Mouse (Mus musculus): Measurements from ENCODE around the gene Tlr12. TPM values are rescaled to one million over a fixed set of nuclear protein-coding genes. Genes with fewer than 3 reads are reported as not detected.

Gene Tlr12
- polyA plus RNA-seq (2017; shearing (Covaris generic)): 7.8 TPM

DNA sequence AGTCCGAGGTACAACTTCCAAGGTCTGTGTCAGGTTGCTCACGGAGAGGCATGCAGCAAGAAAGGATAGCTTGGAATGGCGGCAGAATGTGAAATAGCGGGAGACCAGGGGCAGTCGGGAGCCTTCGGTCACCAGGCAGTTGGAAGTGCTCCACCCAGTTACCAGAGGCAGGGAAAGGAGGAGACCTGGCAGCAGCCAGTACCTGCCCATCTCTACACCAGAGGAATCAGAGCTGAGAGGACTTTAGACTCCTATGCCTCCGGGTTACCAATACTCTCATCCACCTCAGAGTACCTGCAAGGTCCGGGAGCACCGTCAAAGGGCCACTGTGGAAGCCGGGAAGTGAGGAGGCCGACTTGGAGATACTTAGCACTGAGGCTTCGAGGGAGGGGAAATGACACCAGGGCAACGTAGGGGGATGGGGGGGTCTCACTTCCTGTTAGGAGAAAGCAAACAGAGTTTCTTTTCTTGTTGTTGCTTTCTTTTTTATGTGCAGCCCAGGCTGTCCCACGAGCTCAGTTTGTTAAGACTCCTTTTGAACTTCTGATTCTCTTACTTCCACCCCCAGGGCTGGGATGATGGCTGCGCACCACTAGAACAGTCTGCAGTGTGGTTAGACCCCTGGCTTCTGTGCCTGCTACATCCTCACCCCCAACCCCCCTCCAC lies at the start of gene Tlr12:
TSS of gene Tlr12 (minus strand) at position 374 of the 666 bp plus-strand sequence.

DNA sequence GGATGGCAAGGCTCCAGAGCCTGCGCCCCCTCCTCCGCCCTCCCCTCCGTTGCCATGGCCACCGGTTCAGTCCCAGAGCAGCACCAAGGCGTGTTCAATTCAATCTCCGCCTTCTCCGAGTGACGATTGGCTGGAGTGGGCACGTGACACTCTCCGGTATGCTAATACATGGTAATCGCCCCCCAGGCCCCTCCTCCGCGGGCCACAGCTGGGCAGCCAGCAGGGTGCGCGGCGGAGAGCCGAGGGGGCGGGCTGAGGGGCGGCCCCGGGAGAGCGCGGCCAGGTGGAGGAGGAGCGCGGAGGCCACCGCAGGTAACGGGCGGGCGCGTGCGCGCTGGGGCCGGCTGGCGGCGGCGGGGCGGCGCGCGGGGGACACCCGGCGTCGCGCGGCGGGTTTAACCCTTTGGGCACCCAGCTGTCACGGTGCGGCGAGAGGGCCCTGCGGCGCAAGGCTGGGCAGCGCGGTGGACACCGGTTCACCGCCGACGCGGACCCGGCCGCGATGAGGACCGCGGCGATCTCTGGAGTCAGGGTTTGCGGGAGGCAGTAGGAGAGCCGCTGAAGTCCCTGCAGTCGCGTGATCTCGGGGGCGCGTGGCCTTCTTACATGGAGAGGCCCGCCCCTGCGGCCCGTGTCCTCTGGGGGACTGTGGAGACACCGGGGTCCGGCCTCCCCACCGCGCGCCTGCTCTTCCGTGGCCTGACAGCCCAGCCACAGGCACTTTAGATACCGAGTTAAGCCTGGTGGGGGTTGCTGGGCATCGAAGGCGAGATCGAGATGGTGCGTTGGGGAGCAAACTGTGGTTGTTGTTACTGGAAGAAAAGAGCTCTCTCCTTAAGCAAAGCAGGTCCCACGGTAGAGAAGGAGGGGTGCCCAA lies 36.3 kb upstream of the Tlr12 start, which contains the start of gene Phc2:
TSS of gene Phc2 (plus strand) at position 198 of the 877 bp plus-strand sequence.

DNA sequence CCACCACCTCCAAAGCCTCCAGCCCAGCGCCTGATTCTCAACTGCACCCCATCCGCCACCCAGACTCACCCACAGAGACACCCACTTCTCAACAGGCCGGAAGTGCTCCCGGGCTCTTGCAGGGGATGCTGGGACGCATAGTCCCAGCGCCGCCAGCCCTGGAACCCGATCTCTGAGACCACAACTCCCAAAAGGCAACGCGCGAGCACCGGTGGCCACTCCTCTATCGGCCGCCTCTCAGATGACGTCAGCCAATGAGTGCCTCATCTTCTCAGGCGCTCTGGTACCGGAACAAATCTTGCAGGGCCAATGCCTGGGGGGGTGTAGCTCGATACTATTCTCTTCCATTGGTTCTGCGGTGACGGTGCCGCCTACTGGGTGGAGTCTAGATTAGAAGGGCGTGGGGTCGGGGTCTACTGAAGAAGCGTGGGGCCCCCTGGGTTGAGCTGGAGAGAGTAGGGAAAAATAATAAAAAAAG lies 8.5 kb downstream of the Tlr12 start, which contains the start of gene Zscan20:
TSS of gene Zscan20 (minus strand) at position 174 of the 478 bp plus-strand sequence.

Other genes with a start within 250 kb of the Tlr12 start
- 12.9 TPM for gene Zscan20, start 8.5 kb downstream of the Tlr12 start, polyA plus RNA-seq (2017; shearing (Covaris generic))
- 11.7 TPM for gene Phc2, start 36.1 kb upstream of the Tlr12 start, polyA plus RNA-seq (2017; shearing (Covaris generic))
- gene A3galt2, start 136.7 kb upstream of the Tlr12 start, polyA plus RNA-seq (2017; shearing (Covaris generic)): 0.11 TPM
- 23.7 TPM for gene Zfp362, start 187.4 kb upstream of the Tlr12 start, polyA plus RNA-seq (2017; shearing (Covaris generic))